Mouse (Mus musculus) heart, postnatal 25 days (tissue): Measurements from ENCODE around the gene Tmem259. TPM values are rescaled to one million over a fixed set of nuclear protein-coding genes. Genes with fewer than 3 reads are reported as not detected.

ENCODE experiments used
- DNase-seq: peaks from one replicate; pipeline ENCODE4 v3.0.0; 2022; ENCODE audit warnings: low spot score
- intact Hi-C: fragments of 180-260 bp; cut with DNase I; formaldehyde crosslinking; loops from one replicate; pipeline ENCODE4 v1.15.1; 2025
- total RNA-seq, 2 experiments: library from RNA; stranded (reverse); gene quantifications; 2 replicates each; pipeline ENCODE4 v1.2.3; 2021

The Tmem259 gene
- total RNA-seq, 2 experiments from 2014 or later = 110 to 115 TPM

DNA sequence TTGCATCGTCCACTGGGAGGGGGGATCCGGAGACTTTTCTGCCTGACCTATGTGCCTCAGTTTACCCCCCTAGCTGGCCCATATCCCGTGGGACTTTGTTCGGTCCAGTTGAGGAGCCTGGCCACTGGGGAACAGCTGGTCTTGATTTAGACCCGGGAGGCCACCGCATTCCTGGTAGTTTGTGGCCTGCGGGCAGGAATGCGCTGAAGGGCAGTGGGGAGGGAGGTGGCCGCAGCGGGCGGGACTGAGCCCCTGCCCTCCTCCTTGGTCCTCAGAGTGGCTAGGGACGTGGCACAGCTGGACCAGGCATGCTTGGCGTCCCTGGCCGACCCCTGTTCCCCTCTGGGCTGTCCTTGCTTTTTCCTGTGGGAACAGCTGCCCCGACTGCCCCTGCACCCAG is 5.7 kb upstream of the Tmem259 start:
- DNase-seq = no peak
- intact Hi-C loops = loop anchor here (5.0 kb wide), 1 partner anchor 147 kb away; the partner anchor contains the start of gene Atp5d

DNA sequence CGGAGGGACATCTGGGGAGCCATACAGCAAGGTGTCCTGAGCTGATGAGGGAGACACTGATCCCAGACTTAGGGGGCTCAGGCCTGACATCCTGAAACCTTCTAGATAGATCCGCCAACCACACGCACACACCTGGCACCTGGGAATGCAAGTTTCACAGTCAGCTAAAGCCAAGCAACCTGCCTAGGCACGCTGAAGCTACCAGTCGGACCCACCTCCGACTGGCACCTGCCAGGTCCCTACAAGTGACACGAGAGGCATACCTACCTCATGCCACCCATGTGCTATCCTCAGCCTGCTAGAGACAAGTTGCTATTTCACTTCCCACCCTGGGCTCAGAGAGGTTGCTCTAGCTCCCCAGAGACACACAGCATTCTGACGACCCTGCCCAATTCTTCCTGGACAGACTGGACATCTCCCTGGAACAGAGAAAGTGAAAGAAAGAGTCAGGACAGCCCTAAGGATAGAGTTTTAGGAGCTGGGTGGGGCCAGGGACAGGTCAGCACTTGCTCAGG is 5.2 kb upstream of the Tmem259 start:
- no peak for DNase-seq
- intact Hi-C loops = loop anchor here (5.0 kb wide), 1 partner anchor 148 kb away; the partner anchor contains the start of gene Atp5d

DNA sequence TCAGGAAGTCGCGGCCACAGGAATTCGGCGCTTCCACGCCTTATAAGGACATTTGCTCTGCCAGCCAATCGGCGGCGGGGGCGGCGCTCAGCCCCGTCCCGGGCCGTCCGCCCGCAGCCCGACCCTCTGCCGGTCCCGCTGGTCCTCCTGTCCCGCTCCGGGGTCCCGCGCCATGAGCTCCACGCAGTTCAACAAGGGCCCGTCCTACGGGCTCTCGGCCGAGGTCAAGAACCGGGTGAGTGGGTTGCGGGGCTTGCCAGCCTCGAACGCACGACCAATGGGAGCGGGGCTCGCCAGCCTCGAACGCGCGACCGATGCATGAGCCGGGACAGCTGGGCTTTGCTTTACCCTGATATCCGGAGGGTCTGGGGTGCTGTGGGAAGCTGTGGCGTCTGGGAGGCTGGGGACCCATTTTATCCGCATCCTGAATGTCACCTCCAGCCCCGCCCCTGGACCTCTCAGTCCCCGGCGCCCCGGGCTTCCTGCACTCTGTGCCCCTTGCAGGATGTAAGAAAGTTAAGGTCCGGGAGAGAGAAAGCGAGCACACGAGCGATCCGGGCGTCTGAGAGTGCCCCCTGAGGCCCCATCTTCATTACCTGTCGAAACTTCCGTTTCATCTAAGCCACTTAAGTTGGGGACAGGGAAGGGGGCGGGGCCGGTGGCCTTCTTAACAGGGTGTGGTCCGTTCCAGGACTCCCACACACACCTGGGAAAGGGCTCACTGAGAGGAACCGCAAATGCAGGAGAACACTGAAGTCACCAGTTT is 4.6 kb upstream of the Tmem259 start, which contains the start of gene Cnn2:
Cnn2 (plus strand) TSS at position 79 of the 766 bp plus-strand sequence.
- peak; percentile 76 for DNase-seq
- intact Hi-C loops = loop anchor here (5.0 kb wide), 1 partner anchor 149 kb away; the partner anchor contains the start of gene Atp5d

GRCm38 (mm10) chr10:79987771-79988505 is 3.8 kb upstream of the Tmem259 start:
- intact Hi-C loops = loop anchor here (2.0 to 5.0 kb wide), 2 partner anchors 127 to 149 kb away; partner anchors contain the start of genes Atp5d and Stk11

DNA sequence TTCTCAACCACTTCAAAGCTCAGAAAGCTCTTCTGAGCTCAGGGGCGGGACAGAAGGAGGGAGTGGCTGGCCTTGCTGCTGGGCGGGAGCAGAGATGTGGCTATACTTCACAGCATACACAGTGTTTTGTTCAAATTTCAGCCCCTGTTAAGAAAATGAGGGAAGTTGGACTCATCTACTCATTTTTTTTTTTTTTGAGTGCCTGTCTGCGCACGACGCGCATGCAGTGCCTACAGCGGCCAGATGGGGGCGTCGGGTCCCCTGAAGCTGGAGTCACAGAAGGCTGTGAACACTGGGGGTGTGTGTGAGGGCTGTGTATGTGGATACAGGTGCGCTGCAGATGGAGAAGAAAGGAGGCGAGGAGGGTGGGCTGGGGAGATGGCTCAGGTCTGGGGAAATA is 2.8 kb upstream of the Tmem259 start:
- DNase-seq = peak; percentile 71
- intact Hi-C loops = loop anchor here (2.0 to 5.0 kb wide), 2 partner anchors 128 to 150 kb away; partner anchors contain the start of genes Atp5d and Stk11

More at GRCm38 (mm10) chr10:79987771-79988505, 3.8 kb upstream of the Tmem259 start:
- DNase-seq = no peak

DNA sequence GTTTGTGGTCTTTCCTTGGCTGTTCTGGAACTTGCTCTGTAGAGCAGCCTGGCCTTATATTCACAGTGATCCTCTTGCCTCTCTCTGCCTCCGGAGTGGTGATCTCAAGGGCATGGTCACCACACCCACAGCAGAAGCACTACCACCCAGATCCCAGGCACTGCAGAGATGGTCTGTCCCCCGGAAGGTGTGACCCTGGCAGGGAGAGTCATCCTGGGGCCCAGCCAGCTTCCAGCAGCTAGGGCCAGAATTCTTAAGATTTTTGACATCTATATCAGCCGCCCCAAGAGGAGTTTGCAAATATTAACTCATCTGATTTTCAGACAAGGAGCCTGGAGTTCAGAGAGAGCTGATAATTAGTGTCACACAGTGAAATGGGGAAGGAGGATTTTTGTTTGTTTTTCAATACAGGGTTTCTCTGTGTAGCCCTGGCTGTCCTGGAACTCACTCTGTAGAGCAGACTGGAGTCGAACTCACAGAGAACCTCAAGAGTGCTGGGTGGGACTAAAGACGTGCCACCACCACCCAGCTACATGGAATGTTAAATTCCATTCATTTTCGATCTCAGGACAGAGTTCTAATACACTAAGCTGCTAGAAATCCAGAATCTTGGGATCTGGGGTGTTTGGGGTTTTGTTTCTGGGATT is 2.2 kb upstream of the Tmem259 start:
- DNase-seq = no peak
- intact Hi-C loops = loop anchor here (2.0 to 5.0 kb wide), 2 partner anchors 128 to 151 kb away; partner anchors contain the start of genes Atp5d and Stk11

GRCm38 (mm10) chr10:79985334-79986231 is 1.5 kb upstream of the Tmem259 start:
- DNase-seq = peak; percentile 58
- intact Hi-C loops = loop anchor here (2.0 to 5.0 kb wide), 2 partner anchors 129 to 152 kb away; partner anchors contain the start of genes Atp5d and Stk11

DNA sequence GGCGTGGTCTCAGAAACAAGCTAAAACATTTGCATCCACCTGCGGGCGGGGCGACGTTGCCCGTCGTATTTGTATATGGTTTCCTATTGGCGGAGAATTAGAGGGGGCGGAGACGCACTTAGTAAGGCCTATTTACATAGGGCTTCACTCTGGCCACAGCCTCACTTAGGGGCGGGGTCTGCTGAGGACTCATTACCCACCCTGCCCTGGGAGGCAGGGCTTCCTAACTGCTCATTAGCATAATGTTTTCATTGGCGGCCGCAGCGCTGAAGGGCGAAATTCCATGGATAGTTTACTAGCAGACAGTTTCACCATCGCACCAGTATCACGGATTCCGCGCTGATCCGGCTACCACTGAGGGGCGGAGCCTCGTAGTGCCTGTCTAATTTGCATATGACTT is 741 bp upstream of the Tmem259 start:
- intact Hi-C loops = loop anchor here (5.0 kb wide), 1 partner anchor 152 kb away; the partner anchor contains the start of gene Atp5d
- peak; percentile 97 for DNase-seq

DNA sequence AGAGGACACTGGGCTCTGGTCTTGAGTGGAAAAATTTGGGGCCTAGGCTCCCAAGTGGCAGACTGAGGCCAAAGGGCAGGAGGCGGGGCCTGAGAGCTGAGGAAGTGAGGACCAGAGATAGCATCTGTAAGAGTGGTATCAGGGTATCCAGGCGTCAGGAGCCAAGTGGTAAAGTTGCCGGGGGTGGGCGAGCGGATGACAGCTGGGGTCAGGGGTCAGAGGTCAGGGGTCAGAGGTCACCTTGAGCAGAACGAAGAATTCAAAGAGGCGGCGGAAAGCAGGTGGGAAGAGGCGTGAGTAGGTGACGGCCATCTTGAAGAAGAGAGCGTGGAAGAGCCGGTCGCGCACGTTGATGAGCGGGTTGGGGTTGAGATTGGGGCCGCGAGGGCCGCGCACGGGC is 460 bp downstream of the Tmem259 start:
- intact Hi-C loops = loop anchor here (1.0 kb wide), 1 partner anchor 23 kb away; the partner anchor contains the start of gene Wdr18
- no peak for DNase-seq

DNA sequence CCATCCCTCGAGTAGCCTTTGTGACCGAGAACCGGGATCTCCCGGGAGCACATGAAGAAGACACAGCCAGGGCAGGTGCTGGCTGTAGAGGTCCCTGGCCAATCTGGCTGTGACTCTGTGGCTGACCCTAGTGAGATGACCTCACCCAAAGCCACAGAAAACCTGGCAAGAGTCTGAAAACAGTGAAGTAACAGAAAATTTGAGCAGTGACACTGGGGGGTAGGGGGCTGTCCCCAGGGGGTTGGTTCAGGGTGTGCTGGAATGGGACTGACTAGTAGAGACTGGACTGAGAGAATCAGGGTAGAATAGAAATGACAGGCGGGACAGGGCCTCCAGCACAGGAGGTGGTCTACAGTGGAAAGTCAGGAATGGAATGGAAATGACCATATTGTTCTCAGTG is 925 bp downstream of the Tmem259 start:
- intact Hi-C loops = loop anchor here (1.0 kb wide), 1 partner anchor 23 kb away; the partner anchor contains the start of gene Wdr18

DNA sequence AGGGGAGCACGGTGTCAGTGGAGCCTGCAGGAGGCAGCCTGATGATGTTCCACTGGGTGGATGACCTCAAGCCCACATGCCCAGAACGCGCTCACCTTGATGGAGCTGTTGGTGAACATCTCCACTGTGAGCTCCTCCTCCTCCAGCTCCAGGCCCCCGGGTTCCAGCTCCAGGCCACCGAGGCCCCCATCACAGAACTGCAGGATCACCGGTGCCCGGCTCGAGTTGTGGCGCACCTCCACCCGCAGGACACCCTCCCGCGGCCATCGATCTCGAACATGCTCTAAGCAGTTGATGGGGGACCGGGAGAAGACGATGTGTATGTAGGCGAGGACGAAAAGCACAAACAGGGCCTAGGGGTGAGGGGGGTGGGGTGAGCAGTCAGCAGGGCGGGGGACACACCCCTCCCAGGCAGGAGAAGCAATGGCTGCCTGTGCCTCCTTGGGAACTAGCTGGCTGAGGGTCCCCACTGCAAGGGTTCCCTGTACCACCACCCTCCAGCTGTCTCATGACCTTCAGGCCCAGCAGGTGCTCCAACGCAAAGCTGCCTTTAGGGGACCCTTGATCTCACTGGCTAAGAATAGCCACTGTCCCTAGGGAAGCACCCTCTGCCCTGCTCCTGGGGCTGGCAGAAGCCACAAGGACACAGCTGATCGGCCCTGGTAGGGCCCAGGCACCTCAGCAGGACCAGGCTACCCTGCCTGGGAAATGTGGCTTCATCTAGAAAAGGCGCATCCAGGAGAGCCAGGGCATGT is 4.6 kb downstream of the Tmem259 start:
- intact Hi-C loops = no loop called here
- no peak for DNase-seq

More for the DNA sequence above, 925 bp downstream of the Tmem259 start:
- no peak for DNase-seq

- DNase-seq = no peak
- intact Hi-C loops = no loop called here
These were observed 6.1 kb downstream of the Tmem259 start for GRCm38 (mm10) chr10:79978061-79978460.

DNA sequence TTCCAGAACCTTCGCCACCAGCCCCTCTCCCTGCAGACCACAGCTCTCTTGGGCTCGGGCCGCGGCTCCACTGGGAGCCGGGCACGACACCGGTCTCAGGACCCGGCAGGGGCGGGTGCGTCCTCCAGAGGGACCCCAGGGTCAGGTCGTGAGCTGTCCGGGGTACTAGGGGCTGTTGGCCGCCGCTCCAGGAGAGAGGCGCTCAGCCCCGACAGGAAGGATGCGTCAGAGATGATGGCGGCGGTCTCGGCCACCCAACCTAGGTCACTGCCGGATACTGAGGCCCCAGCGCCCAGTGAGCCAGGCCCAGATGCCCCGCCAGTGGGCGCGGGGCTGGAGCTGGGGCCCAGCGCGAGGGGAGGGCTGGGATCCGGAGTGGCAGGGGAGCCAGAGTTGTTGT is 6.8 kb downstream of the Tmem259 start:
- intact Hi-C loops = no loop called here
- no peak for DNase-seq

DNA sequence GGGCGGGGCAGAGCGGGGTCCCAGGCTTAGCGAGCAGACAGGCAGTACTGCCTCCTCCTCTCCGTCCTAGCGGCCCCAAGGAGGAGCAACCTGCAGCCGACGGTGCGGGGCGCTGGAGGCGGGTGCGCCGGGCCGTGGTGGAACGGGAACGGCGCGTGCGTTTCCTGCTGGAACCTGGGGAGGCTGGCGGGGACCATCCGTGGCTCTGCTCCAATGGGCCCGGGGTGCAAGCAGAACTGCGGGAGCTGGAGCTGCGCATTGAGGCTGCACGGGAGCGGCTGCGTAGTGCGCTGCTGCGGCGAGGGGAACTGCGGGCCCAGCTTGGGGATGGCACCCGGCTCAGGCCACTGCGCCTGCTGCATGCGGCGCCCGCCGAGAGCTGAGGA is 7.4 kb downstream of the Tmem259 start:
- no peak for DNase-seq
- intact Hi-C loops = no loop called here

- intact Hi-C loops = no loop called here
- no peak for DNase-seq
These were observed 7.9 kb downstream of the Tmem259 start for GRCm38 (mm10) chr10:79976071-79976721.

GRCm38 (mm10) chr10:79974668-79975067 is 9.5 kb downstream of the Tmem259 start:
- intact Hi-C loops = no loop called here
- no peak for DNase-seq

DNA sequence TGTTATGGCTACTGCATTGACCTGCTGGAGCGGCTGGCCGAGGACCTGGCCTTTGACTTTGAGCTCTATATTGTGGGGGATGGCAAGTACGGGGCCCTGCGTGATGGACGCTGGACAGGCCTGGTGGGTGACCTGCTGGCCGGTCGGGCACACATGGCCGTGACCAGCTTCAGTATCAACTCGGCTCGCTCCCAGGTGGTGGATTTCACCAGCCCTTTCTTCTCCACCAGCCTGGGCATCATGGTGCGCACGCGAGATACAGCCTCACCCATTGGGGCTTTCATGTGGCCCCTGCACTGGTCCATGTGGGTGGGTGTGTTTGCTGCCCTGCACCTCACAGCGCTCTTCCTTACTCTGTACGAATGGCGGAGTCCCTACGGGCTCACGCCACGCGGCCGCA is 10.0 kb downstream of the Tmem259 start:
- DNase-seq = no peak
- intact Hi-C loops = no loop called here
